Mouse (Mus musculus) spleen, adult 2 months (tissue): ENCODE data around the gene Nsg2.

Experiments
- CTCF ChIP-seq: fragments of 200-500 bp; IDR thresholded peaks from 2 replicates; pipeline ENCODE4 v1.5.1; 2011; ENCODE audit warnings: mild to moderate bottlenecking, inconsistent platforms; ENCODE audit not compliant: insufficient read depth, insufficient read length, insufficient replicate concordance; ENCODE audit errors: extremely low read depth
- POLR2A ChIP-seq: fragments of 200-500 bp; IDR thresholded peaks from 2 replicates; pipeline ENCODE4 v1.6.1; 2011; ENCODE audit warnings: low read depth, low read length, inconsistent platforms

DNA sequence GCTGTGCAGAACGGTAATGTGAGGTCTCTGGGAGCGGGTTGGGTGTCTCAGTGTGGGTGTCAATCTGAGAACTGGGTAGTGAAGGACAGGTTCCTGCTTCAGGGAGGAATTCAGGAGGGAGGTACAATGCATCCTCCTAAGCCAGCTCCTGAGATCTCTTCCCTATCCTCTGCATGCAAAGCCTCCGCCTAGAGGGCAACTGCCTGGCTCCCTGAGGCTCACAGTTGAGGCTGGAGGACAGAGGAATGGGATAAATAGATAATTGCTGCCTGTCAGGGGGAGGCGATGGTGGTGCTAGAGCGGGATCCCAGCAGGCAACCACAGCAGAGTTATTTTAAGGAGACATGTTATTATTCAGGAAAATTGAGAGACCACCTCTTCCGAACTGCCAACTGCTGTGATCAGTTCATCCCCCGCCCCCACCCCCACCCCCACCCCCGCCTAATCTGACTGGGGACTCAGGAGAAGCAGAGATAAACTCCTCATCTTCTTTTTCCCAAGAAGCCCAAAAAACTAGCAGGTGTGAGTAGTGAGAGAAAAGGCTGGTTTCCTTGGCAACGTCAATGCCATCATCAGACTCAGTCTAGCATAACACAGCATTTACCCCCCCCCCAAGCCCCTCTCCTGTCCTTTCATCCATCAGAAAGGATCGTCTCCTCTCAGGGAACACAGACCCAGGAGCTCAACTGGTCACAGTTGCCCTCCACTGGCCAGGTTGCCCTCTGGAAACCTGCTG, 63.7 kb downstream of the Nsg2 start:
- no peak for TF ChIP-seq CTCF
- no peak for TF ChIP-seq POLR2A
